In the genomic region with DNA sequence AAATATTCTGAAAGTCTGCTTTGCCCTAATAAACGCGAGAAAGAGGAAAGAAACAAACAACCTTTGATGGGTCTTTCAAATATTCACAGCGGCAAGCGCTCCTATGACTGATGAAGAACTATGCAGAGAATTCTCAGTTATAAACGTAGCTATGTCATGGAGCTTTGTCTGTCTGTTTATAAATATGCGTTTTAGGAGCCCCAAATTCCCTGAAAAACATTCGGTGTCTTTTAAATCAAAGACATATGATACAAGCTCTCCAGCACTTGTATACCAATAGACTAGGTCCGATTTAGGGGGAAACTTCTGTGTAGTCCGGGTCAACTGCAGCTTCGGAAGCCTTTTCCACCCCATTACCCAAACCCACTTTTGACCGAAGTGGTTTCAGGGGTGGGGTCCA, we compare ENCODE assay signal across 24 mouse cellular contexts. TPM values are rescaled to one million over a fixed set of nuclear protein-coding genes. Genes with fewer than 3 reads are reported as not detected.
DNase-seq lines count a peak whose midpoint lies in the region; ATAC-seq and TF ChIP-seq lines count a peak whose summit lies in the region.
"Had no signal": no experiment of that assay in that cellular context is flagged by ENCODE, and none has a peak within 500 bp of the region (broad histone marks: within the 10 kb centered on the region; RNA-seq: fewer than 3 reads in every experiment).

No protein-coding gene starts in this region.

- H3K4me2 ChIP-seq in forebrain, embryonic 12.5 days = no peak overlapping the region
- H3K4me2 ChIP-seq in forebrain, embryonic 13.5 days = no peak overlapping the region
- no peak overlapping the region for H3K4me2 ChIP-seq in limb, embryonic 14.5 days (replicated peaks; ENCODE audit: low read depth, low read length, severe bottlenecking)
- H3K4me2 ChIP-seq: liver, embryonic 13.5 days; lung, embryonic 15.5 days; midbrain, embryonic 12.5 days had no signal

- TF ChIP-seq CTCF in testis, adult 2 months (IDR thresholded peaks at IDR 0.05; ENCODE audit: control insufficient read depth, insufficient read depth, insufficient replicate concordance, low read depth, low read length) = no peak

- no peak for ATAC-seq in forebrain, embryonic 12.5 days (ENCODE audit: low FRiP score)
- no peak for ATAC-seq in forebrain, embryonic 13.5 days
- ATAC-seq in limb, embryonic 14.5 days (ENCODE audit: low FRiP score, low read depth) = no peak
- ATAC-seq: hindbrain, postnatal 0 days; intestine, postnatal 0 days had no signal

- WGBS in forebrain, embryonic 12.5 days = 3% methylated on average over 11 of the region's 11 CpGs
- WGBS in forebrain, embryonic 13.5 days = 2% methylated on average over 11 of the region's 11 CpGs
- WGBS in limb, embryonic 14.5 days = 4% methylated on average over 11 of the region's 11 CpGs
- 3% methylated on average over 11 of the region's 11 CpGs for WGBS in limb, embryonic 10.5 days

- H3K9me3 ChIP-seq in forebrain, embryonic 12.5 days = no peaks in the 10 kb centered on the region
- H3K9me3 ChIP-seq in forebrain, embryonic 13.5 days (replicated peaks) = no peaks in the 10 kb centered on the region
- no peaks in the 10 kb centered on the region for H3K9me3 ChIP-seq in limb, embryonic 14.5 days (ENCODE audit: control insufficient read depth, low read length)
- no peaks in the 10 kb centered on the region for H3K9me3 ChIP-seq in limb, embryonic 10.5 days (replicated peaks)
- H3K9me3 ChIP-seq: heart, embryonic 15.5 days; limb, embryonic 12.5 days; liver, embryonic 13.5 days; lung, embryonic 15.5 days; midbrain, embryonic 12.5 days had no signal

- peak overlapping the region; percentile 13; the same call in 1 of the 2 replicates for H3K4me3 ChIP-seq in forebrain, embryonic 12.5 days (replicated peaks)
- H3K4me3 ChIP-seq in forebrain, embryonic 13.5 days = no peak overlapping the region
- H3K4me3 ChIP-seq in limb, embryonic 14.5 days (replicated peaks; ENCODE audit: low read length) = no peak overlapping the region
- no peak overlapping the region for H3K4me3 ChIP-seq in limb, embryonic 10.5 days
- H3K4me3 ChIP-seq in testis, adult 2 months (ENCODE audit: control insufficient read depth, low read depth, low read length) = peak overlapping the region; percentile 51; the same call in 1 of the 2 replicates
- H3K4me3 ChIP-seq: liver, embryonic 13.5 days; lung, embryonic 15.5 days; midbrain, embryonic 12.5 days had no signal

- no peak for TF ChIP-seq POLR2A in limb, embryonic 14.5 days (IDR thresholded peaks at IDR 0.05; ENCODE audit: borderline replicate concordance, extremely low read depth, insufficient read depth, insufficient read length)
- no peak for TF ChIP-seq POLR2A in testis, adult 2 months (IDR thresholded peaks at IDR 0.05; ENCODE audit: control insufficient read depth, low read depth, low read length)

- DNase-seq in limb, embryonic 14.5 days (ENCODE audit: low spot score) = peak; percentile 6
- no peak for DNase-seq in limb, embryonic 10.5 days (ENCODE audit: low spot score)
- DNase-seq in testis, postnatal 10 days (ENCODE audit: low spot score) = no peak
- DNase-seq in right cerebral cortex, adult 18-20 months = no peak
- DNase-seq: adrenal gland, postnatal 25 days; cerebellum, adult 11-12 months; cerebellum, postnatal 25 days; gastrocnemius, postnatal 36 days; heart, postnatal 4 days; liver, embryonic 13.5 days; thymus, postnatal 4 days had no signal

- peaks cover 20% of the 10 kb centered on the region for H3K4me1 ChIP-seq in forebrain, embryonic 12.5 days
- H3K4me1 ChIP-seq in forebrain, embryonic 13.5 days = peaks cover 18% of the 10 kb centered on the region
- H3K4me1 ChIP-seq in limb, embryonic 14.5 days (ENCODE audit: control insufficient read depth, insufficient read depth, low read length) = peaks cover 13% of the 10 kb centered on the region; the same call in 1 of the 2 replicates
- H3K4me1 ChIP-seq in limb, embryonic 10.5 days = peaks cover 42% of the 10 kb centered on the region
- peaks cover 17% of the 10 kb centered on the region for H3K4me1 ChIP-seq in testis, adult 2 months (ENCODE audit: control insufficient read depth, insufficient read depth, low read length)

- no peak overlapping the region for H3K27ac ChIP-seq in forebrain, embryonic 12.5 days
- H3K27ac ChIP-seq in forebrain, embryonic 13.5 days = no peak overlapping the region
- no peak overlapping the region for H3K27ac ChIP-seq in limb, embryonic 14.5 days (replicated peaks; ENCODE audit: low read depth, low read length)
- no peak overlapping the region for H3K27ac ChIP-seq in limb, embryonic 10.5 days
- H3K27ac ChIP-seq in testis, adult 2 months (ENCODE audit: control insufficient read depth, insufficient read depth, low read depth, low read length) = no peak overlapping the region
- H3K27ac ChIP-seq: heart, embryonic 15.5 days; hindbrain, postnatal 0 days; limb, embryonic 12.5 days; liver, embryonic 13.5 days; lung, embryonic 15.5 days; macrophage; midbrain, embryonic 12.5 days had no signal

- H3K9ac ChIP-seq in forebrain, embryonic 12.5 days = no peak overlapping the region
- H3K9ac ChIP-seq in forebrain, embryonic 13.5 days = no peak overlapping the region
- H3K9ac ChIP-seq in limb, embryonic 14.5 days (ENCODE audit: low read depth, low read length, severe bottlenecking) = no peak overlapping the region
- H3K9ac ChIP-seq: heart, embryonic 15.5 days; limb, embryonic 12.5 days; liver, embryonic 13.5 days; lung, embryonic 15.5 days; midbrain, embryonic 12.5 days had no signal

- peaks cover 72% of the 10 kb centered on the region for H3K27me3 ChIP-seq in forebrain, embryonic 12.5 days
- peaks cover 86% of the 10 kb centered on the region for H3K27me3 ChIP-seq in forebrain, embryonic 13.5 days
- H3K27me3 ChIP-seq in limb, embryonic 14.5 days (ENCODE audit: control insufficient read depth, insufficient read depth, low read length) = peaks cover 91% of the 10 kb centered on the region
- peaks cover 79% of the 10 kb centered on the region for H3K27me3 ChIP-seq in limb, embryonic 10.5 days (ENCODE audit: low read depth, poor library complexity, severe bottlenecking)
- no peaks in the 10 kb centered on the region; the same call in 1 of the 2 replicates for H3K27me3 ChIP-seq in testis, adult 2 months (ENCODE audit: control insufficient read depth, insufficient read depth, low read length)
- H3K27me3 ChIP-seq: CH12.LX had no signal

- no peaks in the 10 kb centered on the region for H3K36me3 ChIP-seq in forebrain, embryonic 12.5 days (replicated peaks)
- no peaks in the 10 kb centered on the region for H3K36me3 ChIP-seq in forebrain, embryonic 13.5 days (ENCODE audit: poor library complexity, severe bottlenecking)
- no peaks in the 10 kb centered on the region for H3K36me3 ChIP-seq in limb, embryonic 14.5 days (ENCODE audit: control insufficient read depth, insufficient read depth, low read length)
- H3K36me3 ChIP-seq in limb, embryonic 10.5 days = no peaks in the 10 kb centered on the region
- H3K36me3 ChIP-seq in testis, adult 2 months (ENCODE audit: control insufficient read depth, insufficient read depth, low read length) = no peaks in the 10 kb centered on the region
- H3K36me3 ChIP-seq: heart, embryonic 15.5 days; limb, embryonic 12.5 days; liver, embryonic 13.5 days; lung, embryonic 15.5 days; midbrain, embryonic 12.5 days had no signal

RNA-seq across cellular contexts. Expression of gene Alx1, which starts 0.9 kb away (rescaled TPM):
- polyA plus RNA-seq in forebrain, embryonic 12.5 days (2016; fragmentation: Nextera tagmentation; extraction: Ambion mirVana) = 28.3 and 31.3 TPM in 2 replicates
- 0.90 and 6.8 TPM in 2 replicates for polyA plus RNA-seq in forebrain, embryonic 13.5 days (2015; fragmentation: Nextera tagmentation; extraction: Ambion mirVana)
- polyA plus RNA-seq in limb, embryonic 14.5 days (2012; rRNA removed) = 1.5 and 1.8 TPM in 2 replicates
- 3.9 and 4.0 TPM in 2 replicates for polyA plus RNA-seq in limb, embryonic 14.5 days (2014; fragmentation: Nextera tagmentation; extraction: Ambion mirVana)
- 7.8 and 11.2 TPM in 2 replicates for polyA plus RNA-seq in limb, embryonic 10.5 days (2016; fragmentation: Nextera tagmentation; extraction: Ambion mirVana)
- 18.5 and 20.4 TPM in 2 replicates for polyA plus RNA-seq in testis, adult 2 months (2012; rRNA removed)
- polyA plus RNA-seq: intestine, postnatal 0 days; large intestine, adult 2 months; macrophage; small intestine, adult 2 months had no signal

Comparison
In these comparisons a context has a peak if more than half of its experiments do, and no peak if none do; other contexts are left out.
1. H3K4me3 ChIP-seq: peak in forebrain, embryonic 12.5 days (single experiment) and testis, adult 2 months (single experiment); none in forebrain, embryonic 13.5 days (single experiment), limb, embryonic 14.5 days (single experiment) and limb, embryonic 10.5 days (single experiment).